Mouse (Mus musculus): Measurements from ENCODE around the gene Flt3. TPM values are rescaled to one million over a fixed set of nuclear protein-coding genes. Genes with fewer than 3 reads are reported as not detected.

Gene Flt3
- polyA plus RNA-seq, 1 experiment from 2014 or later = 0.77 TPM

DNA sequence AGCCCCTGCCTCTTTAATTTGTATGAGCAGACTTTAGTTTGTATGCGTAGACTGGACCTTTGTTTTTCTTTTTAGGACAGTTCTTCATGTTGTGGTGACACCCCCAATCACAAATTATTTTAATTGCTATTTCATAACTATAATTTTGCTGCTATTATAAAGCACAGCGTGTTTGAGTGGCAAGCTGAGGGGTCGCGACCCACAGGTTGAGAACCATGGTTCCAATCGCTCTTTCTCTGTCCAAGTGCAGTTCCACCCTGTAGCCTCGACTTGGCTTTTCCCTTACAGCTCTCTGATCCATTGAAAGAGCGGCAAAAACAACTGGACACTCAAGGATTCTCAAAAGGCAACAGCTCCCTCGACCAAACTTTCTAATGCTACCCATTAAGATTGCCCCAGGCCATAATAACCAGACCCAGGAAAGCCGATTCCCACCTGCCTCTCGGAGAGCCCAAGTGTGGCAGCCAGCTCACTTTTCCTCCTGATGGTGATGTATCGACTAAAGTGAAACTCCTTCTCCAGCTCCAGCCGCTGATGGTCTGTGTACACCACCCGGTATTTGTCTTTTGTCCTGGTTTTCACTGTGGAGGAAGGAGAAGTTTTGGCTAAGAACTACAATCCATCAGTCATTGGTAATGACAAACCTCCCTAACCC lies 97.4 kb downstream of the Flt3 start:
- WGBS = 4% methylated on average over 13 of the region's 13 CpGs
- peaks cover 97% of the 10 kb centered on the region for H3K27me3 ChIP-seq (replicated peaks)
- no peak overlapping the region for H3K27ac ChIP-seq
- H3K4me2 ChIP-seq = no peak overlapping the region
- no peak overlapping the region for H3K4me3 ChIP-seq
- H3K36me3 ChIP-seq (replicated peaks) = no peaks in the 10 kb centered on the region
- ATAC-seq (replicated peaks) = no peak
- H3K9ac ChIP-seq = no peak overlapping the region
- H3K9me3 ChIP-seq = no peaks in the 10 kb centered on the region
- H3K4me1 ChIP-seq = peaks cover 29% of the 10 kb centered on the region

- ATAC-seq (replicated peaks) = no peak
- H3K4me2 ChIP-seq = no peak overlapping the region
- peaks cover 29% of the 10 kb centered on the region for H3K4me1 ChIP-seq
- WGBS = 2% methylated on average over 8 of the region's 8 CpGs
- no peaks in the 10 kb centered on the region for H3K36me3 ChIP-seq (replicated peaks)
- H3K27me3 ChIP-seq (replicated peaks) = peaks cover 97% of the 10 kb centered on the region
- H3K9me3 ChIP-seq = no peaks in the 10 kb centered on the region
- no peak overlapping the region for H3K9ac ChIP-seq
- no peak overlapping the region for H3K27ac ChIP-seq
- no peak overlapping the region for H3K4me3 ChIP-seq
Measured at GRCm38 (mm10) chr5:147302141-147302540, 98.1 kb downstream of the Flt3 start.

- Histone ChIP-seq H3K4me3 (no peak overlapping the region), H3K36me3 (replicated peaks) (no peaks in the 10 kb centered on the region), H3K27me3 (replicated peaks) (peaks cover 97% of the 10 kb centered on the region), H3K9ac (no peak overlapping the region), H3K9me3 (no peaks in the 10 kb centered on the region), H3K4me1 (peaks cover 25% of the 10 kb centered on the region), H3K4me2 (no peak overlapping the region), H3K27ac (no peak overlapping the region)
- WGBS = 1% methylated on average over 10 of the region's 10 CpGs
- no peak for ATAC-seq (replicated peaks)
Measured at GRCm38 (mm10) chr5:147301781-147302070, 98.6 kb downstream of the Flt3 start.

DNA sequence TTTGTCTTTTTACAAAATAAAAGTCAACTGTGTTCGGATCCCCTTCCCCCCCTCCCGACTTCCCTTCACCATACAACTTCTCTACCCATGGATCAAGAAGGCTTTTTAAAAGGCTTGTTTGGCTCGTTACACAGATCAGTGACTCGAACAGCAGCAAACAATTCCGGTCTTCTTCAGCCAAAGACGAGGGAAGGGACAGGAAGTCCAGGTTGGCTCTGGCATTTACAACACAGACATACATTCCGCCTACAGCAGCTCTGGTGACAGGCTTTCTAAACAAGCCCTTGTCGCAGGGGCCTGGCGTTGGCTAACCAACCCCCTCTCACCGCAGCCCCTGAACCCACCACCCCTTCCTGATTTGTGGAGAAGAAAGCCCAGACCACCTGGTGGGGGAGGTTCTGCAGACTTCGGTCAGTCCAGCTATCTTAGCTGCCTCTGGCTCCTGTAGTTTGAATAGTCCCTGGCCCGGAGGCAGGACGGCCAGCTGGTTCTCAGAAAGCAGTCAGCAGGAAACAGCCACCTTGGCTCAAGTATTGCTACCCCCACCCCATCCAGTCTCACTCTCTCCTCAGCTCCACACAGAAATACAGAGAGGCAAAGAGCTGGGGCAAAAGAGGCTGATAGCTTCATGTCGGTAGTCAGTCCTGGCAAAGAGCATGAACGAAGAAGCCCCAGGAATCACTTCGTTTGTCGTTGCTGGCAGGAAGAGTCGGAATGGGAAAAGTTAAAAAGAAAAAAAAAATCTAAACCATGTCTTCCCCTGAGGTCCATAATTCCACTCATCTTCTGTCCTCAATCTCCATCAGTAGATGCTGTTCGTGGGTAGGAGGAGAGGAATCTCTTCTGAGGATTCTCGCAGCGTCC lies 99.1 kb downstream of the Flt3 start:
- Histone ChIP-seq H3K36me3 (replicated peaks) (no peaks in the 10 kb centered on the region), H3K4me3 (no peak overlapping the region), H3K27me3 (replicated peaks) (peaks cover 95% of the 10 kb centered on the region), H3K9me3 (no peaks in the 10 kb centered on the region), H3K9ac (no peak overlapping the region), H3K4me1 (peaks cover 19% of the 10 kb centered on the region), H3K4me2 (no peak overlapping the region), H3K27ac (no peak overlapping the region)
- under 1% methylated on average over 21 of the region's 21 CpGs for WGBS
- ATAC-seq (replicated peaks) = no peak

- H3K27ac ChIP-seq = no peak overlapping the region
- ATAC-seq (replicated peaks) = no peak
- WGBS = 5% methylated on average over 4 of the region's 4 CpGs
- 0 out of 2 replicates have a peak overlapping the region, but pooled peaks have one; percentile 34 for H3K4me2 ChIP-seq
- H3K4me1 ChIP-seq = peaks cover 17% of the 10 kb centered on the region
- no peaks in the 10 kb centered on the region for H3K36me3 ChIP-seq (replicated peaks)
- peaks cover 93% of the 10 kb centered on the region for H3K27me3 ChIP-seq (replicated peaks)
- H3K9me3 ChIP-seq = no peaks in the 10 kb centered on the region
- H3K9ac ChIP-seq = no peak overlapping the region
- H3K4me3 ChIP-seq = no peak overlapping the region
Measured at GRCm38 (mm10) chr5:147300001-147300363, 100.3 kb downstream of the Flt3 start.

GRCm38 (mm10) chr5:147299255-147300000 lies 100.9 kb downstream of the Flt3 start:
- Histone ChIP-seq H3K36me3 (replicated peaks) (no peaks in the 10 kb centered on the region), H3K4me3 (0 out of 2 replicates have a peak overlapping the region, but pooled peaks have one; percentile 1), H3K27me3 (replicated peaks) (peaks cover 93% of the 10 kb centered on the region), H3K4me1 (peaks cover 12% of the 10 kb centered on the region), H3K9me3 (no peaks in the 10 kb centered on the region), H3K27ac (no peak overlapping the region), H3K4me2 (peak overlapping the region; percentile 34), H3K9ac (no peak overlapping the region)
- WGBS = under 1% methylated on average over 41 of the region's 41 CpGs
- ATAC-seq (replicated peaks) = no peak

GRCm38 (mm10) chr5:147297249-147297648 lies 103.0 kb downstream of the Flt3 start:
- H3K36me3 ChIP-seq (replicated peaks) = no peaks in the 10 kb centered on the region
- no peak overlapping the region for H3K4me2 ChIP-seq
- H3K9ac ChIP-seq = no peak overlapping the region
- H3K4me3 ChIP-seq = no peak overlapping the region
- peaks cover 93% of the 10 kb centered on the region for H3K27me3 ChIP-seq (replicated peaks)
- no peaks in the 10 kb centered on the region for H3K9me3 ChIP-seq
- no peak overlapping the region for H3K27ac ChIP-seq
- peaks cover 9% of the 10 kb centered on the region for H3K4me1 ChIP-seq
- WGBS = 61% methylated on average over 5 of the region's 5 CpGs
- ATAC-seq (replicated peaks) = no peak

DNA sequence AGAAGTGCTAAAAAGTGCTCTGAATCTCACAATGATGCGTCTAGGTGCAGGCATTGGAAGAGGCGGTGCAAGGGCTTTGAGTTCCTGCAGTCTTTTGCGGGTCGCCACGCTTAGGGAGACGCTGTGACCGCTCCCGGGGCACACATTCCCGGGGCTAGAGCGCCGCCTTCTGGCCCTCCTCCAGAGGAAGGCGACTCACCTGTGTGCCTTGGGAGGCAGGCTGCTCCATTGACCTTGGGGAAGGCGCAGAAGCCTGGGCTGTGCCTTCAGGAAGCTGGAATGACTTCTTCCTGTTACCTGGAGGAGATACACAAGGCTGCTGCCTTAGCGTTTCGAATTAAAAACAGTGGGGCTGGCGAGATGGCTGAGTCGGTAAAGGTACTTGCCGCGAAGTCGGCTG lies 106.2 kb downstream of the Flt3 start:
- peaks cover 3% of the 10 kb centered on the region; the same call in 1 of the 2 replicates for H3K4me1 ChIP-seq
- no peaks in the 10 kb centered on the region for H3K9me3 ChIP-seq
- no peak overlapping the region for H3K4me2 ChIP-seq
- H3K36me3 ChIP-seq (replicated peaks) = no peaks in the 10 kb centered on the region
- ATAC-seq (replicated peaks) = no peak
- H3K27me3 ChIP-seq (replicated peaks) = peaks cover 69% of the 10 kb centered on the region
- no peak overlapping the region for H3K27ac ChIP-seq
- H3K4me3 ChIP-seq = no peak overlapping the region
- no peak overlapping the region for H3K9ac ChIP-seq
- 16% methylated on average over 20 of the region's 20 CpGs for WGBS

GRCm38 (mm10) chr5:147293127-147293910 lies 107.0 kb downstream of the Flt3 start:
- ATAC-seq (replicated peaks) = peak; percentile 48; the same call in 1 of the 2 replicates
- Histone ChIP-seq H3K4me2 (no peak overlapping the region), H3K27me3 (replicated peaks) (peaks cover 62% of the 10 kb centered on the region), H3K27ac (no peak overlapping the region), H3K36me3 (replicated peaks) (no peaks in the 10 kb centered on the region), H3K4me3 (no peak overlapping the region), H3K9me3 (no peaks in the 10 kb centered on the region), H3K9ac (no peak overlapping the region), H3K4me1 (peaks cover 3% of the 10 kb centered on the region; the same call in 1 of the 2 replicates)
- 18% methylated on average over 18 of the region's 18 CpGs for WGBS

DNA sequence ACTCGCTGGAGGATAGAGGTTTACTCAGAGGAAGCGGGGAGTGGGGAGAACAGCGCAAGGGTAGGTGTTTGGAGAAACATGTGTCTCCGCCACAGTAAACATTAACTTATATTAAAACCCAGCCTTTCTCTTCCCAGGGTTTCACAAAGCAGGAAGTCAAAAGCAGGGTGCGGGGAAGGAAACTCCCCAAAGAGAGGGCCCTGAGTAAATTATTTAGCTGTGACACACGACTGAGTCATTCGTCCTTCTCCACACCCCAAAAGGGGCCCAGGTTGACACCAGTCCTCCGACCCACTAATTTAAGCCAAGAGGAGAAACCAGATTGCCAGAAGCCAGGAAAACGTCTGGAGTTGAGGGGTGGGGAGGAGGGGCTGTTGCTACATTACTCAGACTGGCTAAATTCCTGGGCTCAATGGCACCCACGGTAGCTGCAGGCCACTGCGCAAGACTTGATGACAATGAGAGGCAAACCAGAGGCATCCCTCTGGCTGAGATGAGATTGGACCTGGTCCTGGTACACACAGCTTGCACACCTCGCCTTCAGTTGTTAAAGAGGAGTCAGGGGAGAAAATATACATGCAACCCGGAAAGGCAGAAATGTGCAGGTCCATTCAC lies 107.7 kb downstream of the Flt3 start:
- Histone ChIP-seq H3K27ac (no peak overlapping the region), H3K4me2 (no peak overlapping the region), H3K9me3 (no peaks in the 10 kb centered on the region), H3K27me3 (replicated peaks) (peaks cover 55% of the 10 kb centered on the region), H3K4me1 (peaks cover 3% of the 10 kb centered on the region; the same call in 1 of the 2 replicates), H3K36me3 (replicated peaks) (no peaks in the 10 kb centered on the region), H3K4me3 (no peak overlapping the region), H3K9ac (no peak overlapping the region)
- ATAC-seq (replicated peaks) = no peak
- WGBS = 49% methylated on average over 13 of the region's 13 CpGs

DNA sequence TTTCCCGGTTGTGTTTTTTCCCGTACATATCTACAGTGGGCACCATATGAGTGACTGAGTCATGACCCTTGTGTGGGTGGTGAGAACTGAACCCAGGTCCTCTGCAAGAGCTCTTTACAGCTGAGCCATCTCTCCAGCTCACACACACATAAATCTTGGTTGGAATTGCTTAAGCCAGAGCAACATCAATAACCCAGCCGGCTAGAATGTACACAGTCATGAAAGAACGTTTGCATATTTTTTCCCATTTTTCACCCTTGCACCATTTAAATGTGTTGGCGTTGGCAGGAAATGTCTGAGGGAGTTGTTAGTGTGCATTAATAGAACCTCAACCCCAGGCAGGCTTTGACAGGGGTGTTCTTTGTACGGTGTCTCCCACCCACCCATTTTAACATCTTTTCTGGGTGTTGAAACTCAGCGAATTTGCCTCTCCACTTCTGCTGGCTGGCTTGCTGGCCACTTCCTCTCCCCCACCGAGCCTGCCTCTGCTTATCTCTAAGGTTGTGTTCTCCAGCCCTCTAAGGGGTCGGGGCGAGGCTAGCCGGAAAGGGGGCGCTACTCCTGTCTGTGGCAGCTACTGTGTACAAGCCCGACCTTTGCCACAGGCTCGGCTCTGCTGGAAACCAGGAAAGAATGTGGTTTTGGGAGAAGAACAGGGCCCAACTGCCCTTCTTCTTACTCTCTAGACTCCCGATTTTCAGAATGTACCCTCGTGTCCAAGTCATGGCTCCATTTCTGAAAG lies 108.4 kb downstream of the Flt3 start:
- Histone ChIP-seq H3K27me3 (replicated peaks) (peaks cover 48% of the 10 kb centered on the region), H3K9me3 (no peaks in the 10 kb centered on the region), H3K27ac (no peak overlapping the region), H3K36me3 (replicated peaks) (no peaks in the 10 kb centered on the region), H3K9ac (no peak overlapping the region), H3K4me1 (peaks cover 3% of the 10 kb centered on the region; the same call in 1 of the 2 replicates), H3K4me3 (no peak overlapping the region), H3K4me2 (no peak overlapping the region)
- 44% methylated on average over 16 of the region's 16 CpGs for whole genome bisulfite sequencing
- no peak for ATAC-seq (replicated peaks)
